Mouse (Mus musculus): Measurements from ENCODE around the gene Lin28a. TPM values are rescaled to one million over a fixed set of nuclear protein-coding genes. Genes with fewer than 3 reads are reported as not detected.

Lin28a gene
- polyA plus RNA-seq, 1 experiment from 2014 or later = not detected

DNA sequence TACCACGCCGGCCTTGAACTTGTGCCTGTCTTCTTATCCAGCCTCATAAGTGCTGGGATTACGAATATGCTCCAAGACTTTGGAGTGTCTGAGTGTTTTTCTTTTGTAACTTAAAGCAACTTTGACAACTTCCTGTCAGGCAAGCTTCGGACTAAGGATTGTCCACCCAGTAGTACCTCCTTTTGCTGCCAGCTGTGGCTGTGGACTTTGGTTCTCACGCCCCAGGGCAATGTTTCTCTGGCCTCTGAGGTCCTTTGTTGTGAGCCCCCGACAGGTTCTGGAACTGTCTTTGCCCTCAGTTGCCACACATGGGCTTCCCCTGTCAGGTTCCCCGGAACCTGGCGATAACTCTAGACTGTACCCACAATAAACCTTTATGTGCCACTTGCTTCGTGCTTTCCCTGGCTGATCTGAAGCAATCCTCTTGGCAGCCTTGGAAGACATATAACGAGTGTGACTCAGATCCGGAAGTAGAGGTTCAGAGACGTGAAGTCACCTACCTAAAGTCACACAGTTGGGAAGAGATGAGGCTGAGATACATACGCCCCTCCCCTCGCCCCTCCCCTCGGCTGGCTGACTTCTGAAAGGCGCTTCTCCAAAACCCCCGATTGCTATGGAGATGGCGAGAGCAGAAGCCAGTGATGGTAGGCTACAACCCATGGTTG is 42.7 kb upstream of the Lin28a start:
- ATAC-seq = peak; percentile 69

DNA sequence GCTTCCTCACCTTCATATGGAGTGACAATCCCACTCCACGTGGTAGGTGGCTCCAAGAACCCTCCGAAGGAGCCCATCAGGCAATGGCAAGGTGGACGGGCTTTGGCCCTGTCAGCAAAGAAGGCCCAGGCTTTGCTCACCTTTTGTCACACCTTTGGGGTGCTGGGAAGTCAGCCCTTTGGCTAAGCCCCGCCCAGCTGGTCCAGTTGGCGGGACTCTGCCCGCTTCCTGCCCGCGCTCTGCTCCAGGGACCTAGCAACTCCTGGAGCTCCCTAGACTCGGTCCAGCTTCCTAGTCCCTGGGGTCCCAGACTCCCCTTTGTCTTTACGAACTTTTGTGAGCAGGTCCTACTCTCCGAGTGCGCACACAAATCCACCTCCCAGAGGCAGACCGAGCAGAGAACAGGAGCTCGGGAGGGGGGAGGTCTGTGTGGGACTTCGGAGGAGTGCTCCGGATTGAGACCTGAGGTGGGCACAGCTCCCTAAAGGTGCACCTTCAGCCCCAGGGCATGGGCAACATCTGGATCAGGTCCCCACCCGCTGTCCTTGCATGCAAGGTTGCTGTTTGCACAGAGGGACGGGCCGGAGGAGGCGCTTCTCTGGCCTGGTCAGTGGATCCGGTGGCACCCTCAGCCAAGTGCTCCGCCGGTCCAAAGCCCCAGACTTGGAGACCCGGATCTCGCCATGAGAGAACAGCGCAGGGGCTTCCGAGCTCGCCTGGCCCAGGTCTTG is 41.7 kb upstream of the Lin28a start, which contains the start of gene Crybg2:
Gene Crybg2 (plus strand): TSS at position 681 of the 731 bp plus-strand sequence.
- 45% methylated on average over 28 of the region's 28 CpGs for WGBS
- Histone ChIP-seq H3K4me2 (replicated peaks; ENCODE audit: low read depth) (peak within 1 kb of the TSS; percentile 48), H3K4me3 (ENCODE audit: low read depth, low read length) (no peak within 1 kb of the TSS), H3K27me3 (replicated peaks; ENCODE audit: control insufficient read depth, insufficient read depth, low read length) (no peaks in the 10 kb centered on the region), H3K36me3 (ENCODE audit: control insufficient read depth, insufficient read depth) (no peaks in the 10 kb centered on the region), H3K9ac (ENCODE audit: low read depth, low read length) (peak within 1 kb of the TSS; percentile 23), H3K27ac (ENCODE audit: low read depth, low read length) (peak within 1 kb of the TSS; percentile 92), H3K9me3 (ENCODE audit: control insufficient read depth) (no peaks in the 10 kb centered on the region), H3K4me1 (replicated peaks; ENCODE audit: control insufficient read depth, insufficient read depth, low read length) (peaks cover 5% of the 10 kb centered on the region; the same call in 1 of the 2 replicates)
- no peak for ATAC-seq
- TF ChIP-seq CTCF (IDR thresholded peaks at IDR 0.05; ENCODE audit: low read depth) = no peak

More for the DNA sequence above, 42.7 kb upstream of the Lin28a start:
- H3K4me1 ChIP-seq (replicated peaks; ENCODE audit: control insufficient read depth, insufficient read depth, low read length) = peaks cover 5% of the 10 kb centered on the region; the same call in 1 of the 2 replicates
- no peaks in the 10 kb centered on the region for H3K36me3 ChIP-seq (ENCODE audit: control insufficient read depth, insufficient read depth)
- no peak overlapping the region for H3K4me3 ChIP-seq (ENCODE audit: low read depth, low read length)
- no peaks in the 10 kb centered on the region for H3K9me3 ChIP-seq (ENCODE audit: control insufficient read depth)
- H3K9ac ChIP-seq (ENCODE audit: low read depth, low read length) = no peak overlapping the region; the same call in 1 of the 2 replicates
- peak overlapping the region; percentile 92 for H3K27ac ChIP-seq (ENCODE audit: low read depth, low read length)
- WGBS = 26% methylated on average over 18 of the region's 18 CpGs
- H3K27me3 ChIP-seq (replicated peaks; ENCODE audit: control insufficient read depth, insufficient read depth, low read length) = no peaks in the 10 kb centered on the region
- TF ChIP-seq CTCF (IDR thresholded peaks at IDR 0.05; ENCODE audit: low read depth) = no peak
- H3K4me2 ChIP-seq (replicated peaks; ENCODE audit: low read depth) = peak overlapping the region; percentile 48

DNA sequence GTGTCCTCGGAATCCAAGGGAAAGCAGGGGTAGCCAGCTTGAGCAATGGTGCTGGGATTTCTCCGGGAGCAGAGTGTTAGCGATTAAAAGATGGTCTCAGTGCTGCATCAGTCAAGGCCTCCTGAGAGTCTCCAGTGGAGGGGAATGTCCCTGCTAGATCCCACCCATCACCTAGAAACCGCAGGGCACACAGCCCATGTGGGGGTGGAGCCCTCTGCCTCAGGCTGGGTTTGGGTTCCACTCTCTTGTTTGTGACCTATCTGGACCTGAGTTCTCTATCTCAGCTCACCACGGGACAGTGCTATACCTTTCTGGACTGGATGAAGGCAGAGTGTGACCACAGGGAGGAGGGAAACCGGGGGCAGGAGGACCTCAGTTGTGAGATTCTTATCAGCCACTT is 40.3 kb upstream of the Lin28a start:
- no peak overlapping the region for H3K27ac ChIP-seq (ENCODE audit: low read depth, low read length)
- no peak overlapping the region for H3K9ac ChIP-seq (ENCODE audit: low read depth, low read length)
- peaks cover 5% of the 10 kb centered on the region; the same call in 1 of the 2 replicates for H3K4me1 ChIP-seq (replicated peaks; ENCODE audit: control insufficient read depth, insufficient read depth, low read length)
- TF ChIP-seq CTCF (IDR thresholded peaks at IDR 0.05; ENCODE audit: low read depth) = no peak
- no peak for ATAC-seq
- 82% methylated on average over 6 of the region's 6 CpGs for WGBS
- no peak overlapping the region for H3K4me2 ChIP-seq (replicated peaks; ENCODE audit: low read depth)
- H3K9me3 ChIP-seq (ENCODE audit: control insufficient read depth) = no peaks in the 10 kb centered on the region
- no peaks in the 10 kb centered on the region for H3K36me3 ChIP-seq (ENCODE audit: control insufficient read depth, insufficient read depth)
- H3K27me3 ChIP-seq (replicated peaks; ENCODE audit: control insufficient read depth, insufficient read depth, low read length) = no peaks in the 10 kb centered on the region
- H3K4me3 ChIP-seq (ENCODE audit: low read depth, low read length) = no peak overlapping the region

DNA sequence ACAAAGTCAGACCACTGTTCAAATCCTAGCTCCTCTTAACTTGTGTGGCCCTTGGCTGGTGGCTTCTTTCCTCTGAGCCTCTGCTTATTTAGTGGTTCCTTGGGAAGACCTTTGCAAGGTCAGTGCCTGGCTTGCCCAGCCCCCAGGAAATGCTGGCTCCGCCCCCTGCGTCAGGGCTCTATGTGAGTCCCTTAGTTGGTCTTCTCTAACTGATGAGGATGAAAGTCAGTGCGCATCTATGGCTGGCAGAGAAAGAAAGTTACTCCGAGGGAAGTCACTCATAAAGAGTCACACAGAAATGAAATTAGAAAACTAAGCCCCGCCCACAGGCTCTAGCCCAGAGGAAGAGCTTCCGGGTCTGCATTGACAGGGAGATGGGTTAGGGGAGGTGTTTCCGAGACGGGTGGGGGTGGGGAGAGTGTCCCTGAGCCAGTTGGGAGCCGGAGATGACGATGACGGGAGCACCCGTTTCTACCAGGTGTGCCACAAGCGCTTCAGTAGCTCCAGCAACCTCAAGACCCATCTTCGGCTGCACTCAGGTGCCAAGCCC is 39.6 kb upstream of the Lin28a start:
- Histone ChIP-seq H3K4me1 (replicated peaks; ENCODE audit: control insufficient read depth, insufficient read depth, low read length) (peaks cover 5% of the 10 kb centered on the region; the same call in 1 of the 2 replicates), H3K4me3 (ENCODE audit: low read depth, low read length) (no peak overlapping the region), H3K27ac (ENCODE audit: low read depth, low read length) (no peak overlapping the region), H3K9ac (ENCODE audit: low read depth, low read length) (no peak overlapping the region), H3K4me2 (replicated peaks; ENCODE audit: low read depth) (0 out of 2 replicates have a peak overlapping the region, but pooled peaks have one; percentile 21), H3K9me3 (ENCODE audit: control insufficient read depth) (no peaks in the 10 kb centered on the region), H3K27me3 (replicated peaks; ENCODE audit: control insufficient read depth, insufficient read depth, low read length) (no peaks in the 10 kb centered on the region), H3K36me3 (ENCODE audit: control insufficient read depth, insufficient read depth) (no peaks in the 10 kb centered on the region)
- 33% methylated on average over 14 of the region's 14 CpGs for whole genome bisulfite sequencing
- ATAC-seq = no peak
- TF ChIP-seq CTCF (IDR thresholded peaks at IDR 0.05; ENCODE audit: low read depth) = no peak

DNA sequence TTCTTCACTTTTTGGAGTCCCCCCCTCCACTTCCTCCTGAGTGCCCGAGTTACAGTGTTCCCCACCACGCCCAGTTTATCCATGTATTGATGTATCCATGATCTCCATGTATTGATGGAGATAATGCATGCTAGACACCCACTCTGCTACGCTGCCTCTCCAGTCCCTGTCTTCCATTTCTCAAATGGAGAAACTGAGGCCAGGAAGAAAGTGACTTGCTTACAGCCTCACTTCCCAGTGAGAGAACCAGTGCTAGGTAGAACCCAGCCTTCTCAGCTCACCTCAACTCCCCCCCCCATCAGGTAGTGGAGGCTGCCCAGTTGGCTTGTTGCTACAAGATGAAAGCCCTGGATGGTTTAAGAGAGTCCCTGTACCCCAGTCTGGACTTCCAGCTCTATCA is 34.9 kb upstream of the Lin28a start, which contains the start of gene Zfp683:
Gene Zfp683 (plus strand): TSS at position 301 of the 400 bp plus-strand sequence.
- H3K4me3 ChIP-seq (ENCODE audit: low read depth, low read length) = no peak within 1 kb of the TSS
- H3K4me1 ChIP-seq (replicated peaks; ENCODE audit: control insufficient read depth, insufficient read depth, low read length) = no peaks in the 10 kb centered on the region
- H3K9me3 ChIP-seq (ENCODE audit: control insufficient read depth) = no peaks in the 10 kb centered on the region
- TF ChIP-seq CTCF (IDR thresholded peaks at IDR 0.05; ENCODE audit: low read depth) = no peak
- no peak within 1 kb of the TSS for H3K9ac ChIP-seq (ENCODE audit: low read depth, low read length)
- H3K27me3 ChIP-seq (replicated peaks; ENCODE audit: control insufficient read depth, insufficient read depth, low read length) = no peaks in the 10 kb centered on the region
- no peak within 1 kb of the TSS for H3K27ac ChIP-seq (ENCODE audit: low read depth, low read length)
- no peak within 1 kb of the TSS for H3K4me2 ChIP-seq (replicated peaks; ENCODE audit: low read depth)
- no peaks in the 10 kb centered on the region for H3K36me3 ChIP-seq (ENCODE audit: control insufficient read depth, insufficient read depth)
- no peak for ATAC-seq
- 81% methylated on average over 3 of the region's 3 CpGs for WGBS

DNA sequence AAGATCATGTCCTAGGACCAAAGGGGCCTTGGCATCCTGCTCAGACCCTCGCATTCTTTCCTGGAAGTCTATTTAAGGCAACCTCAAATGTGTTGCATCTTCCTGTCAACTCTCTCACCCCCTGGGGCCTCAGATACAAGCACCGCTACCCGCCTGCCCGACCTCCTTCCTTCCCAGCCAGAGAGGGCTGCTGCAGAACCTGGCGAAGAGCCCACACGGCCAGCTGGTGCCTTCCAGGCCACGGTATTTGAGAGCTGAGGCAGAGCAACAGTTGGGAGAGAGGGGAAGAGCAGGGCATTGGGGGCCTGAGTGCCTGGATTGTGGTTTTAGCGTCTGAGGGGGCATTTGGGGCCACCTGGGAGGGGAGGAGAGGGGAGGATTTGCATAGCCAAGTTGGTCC is 33.9 kb upstream of the Lin28a start:
- no peak for ATAC-seq
- H3K36me3 ChIP-seq (ENCODE audit: control insufficient read depth, insufficient read depth) = no peaks in the 10 kb centered on the region
- no peak overlapping the region for H3K9ac ChIP-seq (ENCODE audit: low read depth, low read length)
- WGBS = 40% methylated on average over 8 of the region's 8 CpGs
- no peak overlapping the region for H3K4me2 ChIP-seq (replicated peaks; ENCODE audit: low read depth)
- H3K27ac ChIP-seq (ENCODE audit: low read depth, low read length) = no peak overlapping the region
- no peaks in the 10 kb centered on the region for H3K9me3 ChIP-seq (ENCODE audit: control insufficient read depth)
- H3K4me1 ChIP-seq (replicated peaks; ENCODE audit: control insufficient read depth, insufficient read depth, low read length) = no peaks in the 10 kb centered on the region
- no peak overlapping the region for H3K4me3 ChIP-seq (ENCODE audit: low read depth, low read length)
- TF ChIP-seq CTCF (IDR thresholded peaks at IDR 0.05; ENCODE audit: low read depth) = no peak
- no peaks in the 10 kb centered on the region for H3K27me3 ChIP-seq (replicated peaks; ENCODE audit: control insufficient read depth, insufficient read depth, low read length)
